Mouse (Mus musculus): ENCODE measurements around the gene Trim40. TPM values are rescaled to one million over a fixed set of nuclear protein-coding genes. Genes with fewer than 3 reads are reported as not detected.

The Trim40 gene
- total RNA-seq, 4 experiments from 2014 or later, result 0.31 TPM; not detected in 3

- DNase-seq (ENCODE audit: low spot score in 2 of 2), result no peak
Measured at GRCm38 (mm10) chr17:36840961-36841445, 48.9 kb downstream of the Trim40 start.

- no peak for DNase-seq (ENCODE audit: low spot score in 2 of 2)
Measured at GRCm38 (mm10) chr17:36839931-36840330, 50.0 kb downstream of the Trim40 start.

- no peak for DNase-seq (ENCODE audit: low spot score in 2 of 2)
Measured at GRCm38 (mm10) chr17:36839001-36839400, 50.9 kb downstream of the Trim40 start.

GRCm38 (mm10) chr17:36836874-36837647, 52.9 kb downstream of the Trim40 start, which contains the start of gene Trim26:
TSS of gene Trim26 (plus strand) at chr17:36837134.
- peak; percentile 96 to 97 for DNase-seq (ENCODE audit: low spot score in 2 of 2)

GRCm38 (mm10) chr17:36836427-36836812, 53.5 kb downstream of the Trim40 start:
- no peak for DNase-seq (ENCODE audit: low spot score in 2 of 2)

- peak; percentile 18 to 50 for DNase-seq (ENCODE audit: low spot score in 2 of 2)
Measured at GRCm38 (mm10) chr17:36835591-36836426, 54.1 kb downstream of the Trim40 start.

GRCm38 (mm10) chr17:36832694-36833093, 57.2 kb downstream of the Trim40 start:
- DNase-seq (ENCODE audit: low spot score in 2 of 2), result no peak

Other genes starting within 250 kb of the Trim40 start
- not detected for gene H2-M9, start 247.5 kb downstream of the Trim40 start, total RNA-seq (2022)
- gene H2-M1, start 217.9 kb downstream of the Trim40 start, total RNA-seq (2022), result not detected
- not detected for gene H2-M10.5, start 117.2 kb downstream of the Trim40 start, total RNA-seq (2022)
- not detected for gene H2-M10.6, start 78.0 kb downstream of the Trim40 start, total RNA-seq (2022)
- gene Trim26, start 53.0 kb downstream of the Trim40 start, total RNA-seq (2022), result 10 to 100 TPM; 22.1 to 26.5 (median 23.2) TPM
- gene Trim15, start 22.9 kb downstream of the Trim40 start, total RNA-seq (2022), result not detected
- gene Trim10, start 20.5 kb downstream of the Trim40 start, total RNA-seq (2022), result not detected
- not detected for gene Trim31, start 8.0 kb upstream of the Trim40 start, total RNA-seq (2022)
- gene Rnf39, start 52.8 kb upstream of the Trim40 start, total RNA-seq (2022), result 1 to 10 TPM; 3.9 to 4.3 (median 4.2) TPM
- 100 to 1,000 TPM; 122 to 142 (median 124) TPM for gene Ppp1r11, start 61.6 kb upstream of the Trim40 start, total RNA-seq (2022)
- 10 to 100 TPM; 26.6 to 35.5 (median 32.2) TPM for gene Znrd1, start 68.4 kb upstream of the Trim40 start, total RNA-seq (2022)
- gene Znrd1as, start 68.5 kb upstream of the Trim40 start, total RNA-seq (2022), result 1 to 10 TPM; 4.1 to 6.8 (median 5.8) TPM
- under 1 TPM in 1 of 4 experiments, not detected in 3; 0.47 TPM for gene 2410137M14Rik, start 91.1 kb upstream of the Trim40 start, total RNA-seq (2022)
- 1 to 10 TPM in 2 of 4 experiments, under 1 TPM in 2; 0.49 to 1.6 (median 0.91) TPM for gene H2-M5, start 99.4 kb upstream of the Trim40 start, total RNA-seq (2022)
- 10 to 100 TPM in 2 of 4 experiments, 1 to 10 TPM in 2; 8.9 to 10.8 (median 9.8) TPM for gene Zfp57, start 111.0 kb upstream of the Trim40 start, total RNA-seq (2022)
- 10 to 100 TPM; 35.6 to 57.5 (median 47.8) TPM for gene Mog, start 133.3 kb upstream of the Trim40 start, total RNA-seq (2022)
- 100 to 1,000 TPM; 595 to 693 (median 673) TPM for gene Gabbr1, start 155.8 kb upstream of the Trim40 start, total RNA-seq (2022)
- gene Olfr90, start 198.4 kb upstream of the Trim40 start, total RNA-seq (2022), result not detected
- not detected for gene Olfr91, start 208.2 kb upstream of the Trim40 start, total RNA-seq (2022)
- gene Olfr92, start 230.0 kb upstream of the Trim40 start, total RNA-seq (2022), result not detected

Measured in layer of hippocampus, adult 8-10 months (tissue).